ENCODE assay signal across 25 mouse cellular contexts in genomic region chr17:28120460-28120859, GRCm38 (mm10). TPM values are rescaled to one million over a fixed set of nuclear protein-coding genes. Genes with fewer than 3 reads are reported as not detected.
A peak's percentile ranks its signal among the peaks of the same experiment; 100 is the strongest.
DNase-seq lines count a peak whose midpoint lies in the region; ATAC-seq and TF ChIP-seq lines count a peak whose summit lies in the region.
"Had no signal": no experiment of that assay in that cellular context is flagged by ENCODE, and none has a peak within 500 bp of the region (broad histone marks: within the 10 kb centered on the region; RNA-seq: fewer than 3 reads in every experiment).

No protein-coding gene starts in this region.

- H3K9me3 ChIP-seq in hindbrain, embryonic 10.5 days: no peaks in the 10 kb centered on the region
- H3K9me3 ChIP-seq in hindbrain, embryonic 14.5 days (ENCODE audit: control insufficient read depth, low read length): no peaks in the 10 kb centered on the region
- peaks cover 12% of the 10 kb centered on the region for H3K9me3 ChIP-seq in CH12.LX (replicated peaks; ENCODE audit: low read length)
- H3K9me3 ChIP-seq: embryonic facial prominence, embryonic 12.5 days; forebrain, embryonic 12.5 days; forebrain, embryonic 15.5 days; G1E had no signal

- H3K36me3 ChIP-seq in hindbrain, embryonic 10.5 days: no peaks in the 10 kb centered on the region
- H3K36me3 ChIP-seq in hindbrain, embryonic 14.5 days (replicated peaks; ENCODE audit: control insufficient read depth, insufficient read depth): no peaks in the 10 kb centered on the region
- no peaks in the 10 kb centered on the region for H3K36me3 ChIP-seq in CH12.LX (replicated peaks in 1 of 2; ENCODE audit: control insufficient read depth in 1 of 2, insufficient read depth in 1 of 2, low read length in 1 of 2)
- H3K36me3 ChIP-seq: embryonic facial prominence, embryonic 12.5 days; forebrain, embryonic 12.5 days; forebrain, embryonic 15.5 days; G1E had no signal

- ATAC-seq in hindbrain, embryonic 14.5 days (ENCODE audit: low FRiP score): no peak
- ATAC-seq: activated CD4-positive, CD25-positive, alpha-beta regulatory T cell, adult 4 months; forebrain, embryonic 15.5 days; forebrain, postnatal 0 days; Patski had no signal

- in situ Hi-C loops in CH12.LX (cut with MboI; ENCODE audit: low pct_ligation_motif_present, low pct_unique_long_range_greater_than_20kb, low sequenced_read_pairs): no loop called here

- no peak for TF ChIP-seq CTCF in CH12.LX (conservative IDR thresholded peaks at IDR 0.05 in 1 of 2, IDR thresholded peaks at IDR 0.05 in 1 of 2; ENCODE audit: low read depth in 2 of 2, low read length in 2 of 2)

- TF ChIP-seq EP300 in CH12.LX (IDR thresholded peaks at IDR 0.05; ENCODE audit: low read length): peak; percentile 72

- H3K4me3 ChIP-seq in hindbrain, embryonic 10.5 days: no peak overlapping the region
- H3K4me3 ChIP-seq in hindbrain, embryonic 14.5 days (replicated peaks; ENCODE audit: low read length): no peak overlapping the region
- H3K4me3 ChIP-seq in CH12.LX (replicated peaks in 1 of 3; ENCODE audit: low read depth in 2 of 3, low read length in 2 of 3, poor library complexity in 1 of 3): no peak overlapping the region
- H3K4me3 ChIP-seq: embryonic facial prominence, embryonic 12.5 days; forebrain, embryonic 12.5 days; forebrain, embryonic 15.5 days had no signal

- DNase-seq in hindbrain, embryonic 10.5 days (ENCODE audit: low spot score): no peak
- no peak for DNase-seq in hindbrain, embryonic 14.5 days (ENCODE audit: low spot score)
- DNase-seq in CH12.LX (ENCODE audit: extremely low read depth): peak; percentile 90
- peak; percentile 7 for DNase-seq in brain, adult 2 months (ENCODE audit: low read depth, low spot score)
- DNase-seq in thymus, postnatal 14 days: no peak
- no peak for DNase-seq in frontal cortex, postnatal 14 days (ENCODE audit: low spot score in 2 of 2)
- DNase-seq: adrenal gland, adult 8-10 months; adrenal gland, postnatal 14 days; adrenal gland, postnatal 36 days; cerebellum, adult 11 months; cerebellum, adult 18-20 months; cerebellum, adult 8-10 months; cerebellum, adult 9-11 months; cerebellum, postnatal 14 days; cerebellum, postnatal 36 days; embryo, embryonic 11 days; forebrain, postnatal 0 days had no signal

- TF ChIP-seq POLR2A in CH12.LX (IDR thresholded peaks at IDR 0.05; ENCODE audit: low read depth, low read length): no peak

- 87% methylated on average over 5 of the region's 5 CpGs for WGBS in hindbrain, embryonic 10.5 days
- WGBS in hindbrain, embryonic 14.5 days: 90% methylated on average over 5 of the region's 5 CpGs

- no peak overlapping the region for H3K4me2 ChIP-seq in hindbrain, embryonic 14.5 days (replicated peaks)
- no peak overlapping the region for H3K4me2 ChIP-seq in CH12.LX (ENCODE audit: insufficient read depth, low read depth, poor library complexity, severe bottlenecking)
- H3K4me2 ChIP-seq: embryonic facial prominence, embryonic 12.5 days; forebrain, embryonic 12.5 days; forebrain, embryonic 15.5 days had no signal

- peak overlapping the region; percentile 67 for H3K27ac ChIP-seq in hindbrain, embryonic 10.5 days
- H3K27ac ChIP-seq in hindbrain, embryonic 14.5 days: no peak overlapping the region
- no peak overlapping the region for H3K27ac ChIP-seq in CH12.LX (ENCODE audit: insufficient read depth, low read depth)
- H3K27ac ChIP-seq: embryonic facial prominence, embryonic 12.5 days; forebrain, embryonic 12.5 days; forebrain, embryonic 15.5 days had no signal

- dilution Hi-C loops in CH12.LX (cut with MboI; ENCODE audit: extremely low pct_ligation_motif_present, extremely low pct_unique_long_range_greater_than_20kb, low sequenced_read_pairs): no loop called here

- H3K27me3 ChIP-seq in hindbrain, embryonic 10.5 days (ENCODE audit: insufficient read depth, poor library complexity, severe bottlenecking): peaks cover 3% of the 10 kb centered on the region; the same call in 1 of the 2 replicates
- no peaks in the 10 kb centered on the region for H3K27me3 ChIP-seq in hindbrain, embryonic 14.5 days (ENCODE audit: control insufficient read depth, insufficient read depth, low read length)
- peaks cover 40% of the 10 kb centered on the region for H3K27me3 ChIP-seq in CH12.LX (replicated peaks)
- H3K27me3 ChIP-seq: embryonic facial prominence, embryonic 12.5 days; forebrain, embryonic 12.5 days; forebrain, embryonic 15.5 days; Patski had no signal

- peaks cover 47% of the 10 kb centered on the region for H3K4me1 ChIP-seq in hindbrain, embryonic 10.5 days (replicated peaks)
- H3K4me1 ChIP-seq in hindbrain, embryonic 14.5 days (replicated peaks; ENCODE audit: control insufficient read depth, insufficient read depth, low read length): 0 out of 2 replicates have a peak, but pooled peaks cover 3% of the 10 kb centered on the region
- H3K4me1 ChIP-seq in CH12.LX (ENCODE audit: control insufficient read depth in 1 of 2, insufficient read depth in 2 of 2): peaks cover 17 to 49% of the 10 kb centered on the region in 2 experiments

- no peak overlapping the region for H3K9ac ChIP-seq in hindbrain, embryonic 14.5 days
- no peak overlapping the region for H3K9ac ChIP-seq in CH12.LX (ENCODE audit: insufficient read depth, low read depth)
- H3K9ac ChIP-seq: embryonic facial prominence, embryonic 12.5 days; forebrain, embryonic 12.5 days; forebrain, embryonic 15.5 days; forebrain, postnatal 0 days had no signal

- H3K79me2 ChIP-seq in CH12.LX (replicated peaks; ENCODE audit: control insufficient read depth, extremely low read depth, insufficient read depth, poor library complexity, severe bottlenecking): no peaks in the 10 kb centered on the region

- no peak for TF ChIP-seq RAD21 in CH12.LX (IDR thresholded peaks at IDR 0.05; ENCODE audit: low read depth, low read length)

TF ChIP-seq in CH12.LX, 34 proteins besides CTCF, POLR2A, EP300 and RAD21:
- TF ChIP-seq IRF4 (IDR thresholded peaks at IDR 0.05; ENCODE audit: low read depth, low read length) (peak; percentile 91), TCF12 (IDR thresholded peaks at IDR 0.05; ENCODE audit: low read depth, low read length) (peak; percentile 68), MAFK (IDR thresholded peaks at IDR 0.05; ENCODE audit: insufficient replicate concordance, low read length) (peak; percentile 56; the same call in 1 of the 2 replicates), JUND (conservative IDR thresholded peaks at IDR 0.05; ENCODE audit: low read depth, low read length) (peak; percentile 10; the same call in 1 of the 2 replicates), RCOR1 (conservative IDR thresholded peaks at IDR 0.05; ENCODE audit: low read depth, low read length) (0 out of 2 replicates have a peak, but pooled peaks have one; percentile 33), SIN3A (IDR thresholded peaks at IDR 0.05; ENCODE audit: low read length) (0 out of 2 replicates have a peak, but pooled peaks have one; percentile 24), KAT2A (IDR thresholded peaks at IDR 0.05; ENCODE audit: insufficient replicate concordance, low read length) (no peak), CHD2 (IDR thresholded peaks at IDR 0.05; ENCODE audit: low read length) (no peak), JUN (IDR thresholded peaks at IDR 0.05; ENCODE audit: insufficient read depth, low read depth, low read length) (0 out of 2 replicates have a peak, but pooled peaks have one; percentile 34), ELF1 (IDR thresholded peaks at IDR 0.05; ENCODE audit: low read depth, low read length) (no peak), BHLHE40 (IDR thresholded peaks at IDR 0.05; ENCODE audit: low read depth, low read length) (peak; percentile 76), NELFE (IDR thresholded peaks at IDR 0.05; ENCODE audit: low read depth, low read length) (no peak), MXI1 (IDR thresholded peaks at IDR 0.05; ENCODE audit: low read depth, low read length) (no peak), MEF2A (IDR thresholded peaks at IDR 0.05; ENCODE audit: borderline replicate concordance, low read depth, low read length) (peak; percentile 94), ETS1 (conservative IDR thresholded peaks at IDR 0.05; ENCODE audit: low read depth, low read length) (peak; percentile 92)

RNA-seq across cellular contexts. Expression of gene Scube3, which starts 21.5 kb away (rescaled TPM):
- 10.7 and 11.0 TPM in 2 replicates for polyA plus RNA-seq in hindbrain, embryonic 10.5 days (2016; fragmentation: Nextera tagmentation; extraction: Ambion mirVana)
- polyA plus RNA-seq in hindbrain, embryonic 14.5 days (2014; fragmentation: Nextera tagmentation; extraction: Ambion mirVana): 4.7 and 6.6 TPM in 2 replicates
- total RNA-seq in CH12.LX (2012; rRNA removed) (0.08 and 0.50 TPM in 2 replicates), CH12.LX (2014; rRNA removed) (not detected in 2 replicates)
- polyA plus RNA-seq in CH12.LX (2012; ENCODE audit: insufficient read length, low read depth): 0.10 and 0.19 TPM in 2 replicates
- polyA plus RNA-seq: activated CD4-positive, CD25-positive, alpha-beta regulatory T cell, adult 4 months; G1E had no signal

RNA-seq across cellular contexts. Expression of gene Tcp11, which starts 40.0 kb away (rescaled TPM):
- polyA plus RNA-seq in hindbrain, embryonic 10.5 days (2016; fragmentation: Nextera tagmentation; extraction: Ambion mirVana): 1.1 and 2.8 TPM in 2 replicates
- 0.94 and 1.6 TPM in 2 replicates for polyA plus RNA-seq in hindbrain, embryonic 14.5 days (2014; fragmentation: Nextera tagmentation; extraction: Ambion mirVana)
- total RNA-seq in CH12.LX (2012; rRNA removed) (not detected in 2 replicates), CH12.LX (2014; rRNA removed) (not detected in 2 replicates)
- polyA plus RNA-seq in CH12.LX (2012; ENCODE audit: insufficient read length, low read depth): not detected in 2 replicates
- total RNA-seq: adrenal gland, adult 18-20 months; adrenal gland, postnatal 14 days; adrenal gland, postnatal 36 days; G1E had no signal
- polyA plus RNA-seq: C2C12, G1E had no signal

RNA-seq across cellular contexts. Expression of gene Zfp523, which starts 56.5 kb away (rescaled TPM):
- polyA plus RNA-seq in hindbrain, embryonic 10.5 days (2016; fragmentation: Nextera tagmentation; extraction: Ambion mirVana): 36.1 and 39.8 TPM in 2 replicates
- 40.9 and 41.3 TPM in 2 replicates for polyA plus RNA-seq in hindbrain, embryonic 14.5 days (2014; fragmentation: Nextera tagmentation; extraction: Ambion mirVana)
- total RNA-seq in CH12.LX (2012; rRNA removed): 7.6 and 14.7 TPM in 2 replicates
- total RNA-seq in CH12.LX (2014; rRNA removed): 2.5 and 3.7 TPM in 2 replicates
- 10.1 and 12.5 TPM in 2 replicates for polyA plus RNA-seq in CH12.LX (2012; ENCODE audit: insufficient read length, low read depth)

Comparison
In these comparisons a context has a peak if more than half of its experiments do, and no peak if none do; other contexts are left out.
1. DNase-seq: peak in CH12.LX (single experiment) and brain, adult 2 months (single experiment); none in hindbrain, embryonic 10.5 days (single experiment), hindbrain, embryonic 14.5 days (single experiment), thymus, postnatal 14 days (single experiment) and frontal cortex, postnatal 14 days (0 of 2).